7 mouse cellular contexts compared by ENCODE assay signal in the genomic region with DNA sequence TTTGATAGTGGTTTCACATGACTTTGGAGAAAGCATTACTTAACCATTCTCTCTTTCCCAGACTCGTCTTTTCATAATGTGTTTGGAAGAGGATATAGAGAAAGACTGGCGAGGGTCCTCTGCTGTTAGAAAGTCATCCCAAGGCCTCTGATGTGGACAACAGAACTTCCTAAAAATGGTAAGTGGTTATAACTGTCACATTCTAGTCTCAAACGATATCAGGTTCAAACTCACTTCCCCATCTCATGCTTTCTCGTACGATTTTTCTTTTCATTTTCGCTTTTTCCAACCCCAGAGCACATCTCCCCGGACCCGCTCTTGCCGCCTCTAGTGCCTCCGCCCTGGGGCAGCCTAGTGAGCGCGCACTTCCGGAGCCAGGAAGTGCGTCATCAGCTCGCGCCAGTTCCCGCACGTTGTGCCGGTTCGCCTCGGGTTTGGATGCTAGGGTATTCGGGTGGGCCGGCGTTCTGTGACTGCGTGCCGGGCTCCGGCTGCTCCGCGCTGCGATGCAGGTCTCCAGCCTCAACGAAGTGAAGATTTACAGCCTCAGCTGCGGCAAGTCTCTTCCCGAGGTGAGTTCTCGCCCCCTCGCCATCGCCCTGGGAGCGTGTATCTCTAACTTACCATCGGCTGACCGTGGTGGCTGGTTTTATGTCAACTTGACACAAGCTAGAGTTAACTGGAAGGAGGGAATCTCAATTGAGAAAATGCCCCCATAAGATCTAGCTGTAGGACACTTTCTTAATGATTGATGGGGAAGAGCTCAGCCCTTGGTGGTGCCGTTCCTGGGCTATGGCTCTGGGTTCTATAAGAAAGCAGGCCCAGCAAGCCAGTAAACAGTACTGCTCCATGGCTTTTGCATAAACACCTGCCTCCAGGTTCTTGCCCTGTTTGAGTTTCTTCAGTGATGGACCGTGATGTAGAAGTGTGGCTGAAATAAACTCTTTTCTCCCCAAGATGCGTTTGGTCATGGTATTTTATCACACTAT. TPM values are rescaled to one million over a fixed set of nuclear protein-coding genes. Genes with fewer than 3 reads are reported as not detected.
DNase-seq lines count a peak whose midpoint lies in the region; ATAC-seq lines count a peak whose summit lies in the region.

Nol10 (plus strand) TSS at position 411 of the 989 bp plus-strand sequence.

- intact Hi-C loops in left cerebral cortex, postnatal 25 days (cut with DNase I): no loop called here

- H3K27me3 ChIP-seq in intestine, embryonic 15.5 days (replicated peaks): no peaks in the 10 kb centered on the region
- no peaks in the 10 kb centered on the region for H3K27me3 ChIP-seq in midbrain, embryonic 10.5 days (ENCODE audit: low read depth, poor library complexity, severe bottlenecking)

- DNase-seq in adrenal gland, adult (ENCODE audit: inconsistent age in 2 of 2, low spot score in 1 of 2): peak; percentile 90 to 94
- peak; percentile 94 for DNase-seq in embryo, embryonic 10.5 days (ENCODE audit: low spot score)
- DNase-seq in gastrocnemius, postnatal 25 days: peak; percentile 86
- peak; percentile 92 to 93 for DNase-seq in left cerebral cortex, postnatal 25 days (ENCODE audit: low spot score in 2 of 2)
- peak; percentile 90 for DNase-seq in midbrain, embryonic 10.5 days (ENCODE audit: low spot score)
- DNase-seq in right cerebral cortex, postnatal 4 days: peak; percentile 91

- H3K9ac ChIP-seq in intestine, embryonic 15.5 days: peak within 1 kb of the TSS; percentile 63

- H3K4me1 ChIP-seq in intestine, embryonic 15.5 days (replicated peaks): no peaks in the 10 kb centered on the region; the same call in 1 of the 2 replicates
- peaks cover 21% of the 10 kb centered on the region for H3K4me1 ChIP-seq in midbrain, embryonic 10.5 days

- H3K4me2 ChIP-seq in intestine, embryonic 15.5 days (replicated peaks): peak within 1 kb of the TSS; percentile 88

- peak; percentile 98 for ATAC-seq in intestine, embryonic 15.5 days

- H3K36me3 ChIP-seq in intestine, embryonic 15.5 days: no peaks in the 10 kb centered on the region
- peaks cover 31% of the 10 kb centered on the region for H3K36me3 ChIP-seq in midbrain, embryonic 10.5 days

- WGBS in intestine, embryonic 15.5 days: under 1% methylated on average over 42 of the region's 42 CpGs
- under 1% methylated on average over 42 of the region's 42 CpGs for WGBS in midbrain, embryonic 10.5 days

- peak within 1 kb of the TSS; percentile 76 for H3K4me3 ChIP-seq in intestine, embryonic 15.5 days (replicated peaks)
- H3K4me3 ChIP-seq in midbrain, embryonic 10.5 days: peak within 1 kb of the TSS; percentile 80

- no peaks in the 10 kb centered on the region for H3K9me3 ChIP-seq in intestine, embryonic 15.5 days
- H3K9me3 ChIP-seq in midbrain, embryonic 10.5 days (replicated peaks): no peaks in the 10 kb centered on the region

- peak within 1 kb of the TSS; percentile 29; the same call in 1 of the 2 replicates for H3K27ac ChIP-seq in intestine, embryonic 15.5 days
- peak within 1 kb of the TSS; percentile 83 for H3K27ac ChIP-seq in midbrain, embryonic 10.5 days (replicated peaks)

RNA-seq across cellular contexts. Expression of gene Nol10, which starts in this region (rescaled TPM):
- total RNA-seq in gastrocnemius, postnatal 25 days (2021): 1 to 10 TPM; 6.3 to 7.4 TPM
- 16.7 and 18.9 TPM in 2 replicates for polyA plus RNA-seq in intestine, embryonic 15.5 days (2015; fragmentation: Nextera tagmentation; extraction: Ambion mirVana)
- total RNA-seq in left cerebral cortex, postnatal 25 days (2021): 10 to 100 TPM; 20.3 to 21.4 TPM
- polyA plus RNA-seq in midbrain, embryonic 10.5 days (2016; fragmentation: Nextera tagmentation; extraction: Ambion mirVana): 35.4 and 37.1 TPM in 2 replicates

Comparison
In these comparisons a context has a peak if more than half of its experiments do, and no peak if none do; other contexts are left out.
1. Peak in every context shown above with its lines: DNase-seq, ATAC-seq, H3K4me3 ChIP-seq and H3K27ac ChIP-seq.